Mouse (Mus musculus) urinary bladder, postnatal 0 days (tissue): ENCODE results near the gene Sgo2a. TPM values are rescaled to one million over a fixed set of nuclear protein-coding genes. Genes with fewer than 3 reads are reported as not detected.

Source experiments
- polyA plus RNA-seq: library from polyadenylated mRNA; unstranded; fragments of >200 nt; fragmentation: Nextera tagmentation; extraction: Ambion mirVana; gene quantifications from 2 replicates; pipeline ENCODE4 v1.2.1, GENCODE M21; 2015

Sgo2a gene
- 3.0 and 4.9 TPM in 2 replicates for polyA plus RNA-seq

DNA sequence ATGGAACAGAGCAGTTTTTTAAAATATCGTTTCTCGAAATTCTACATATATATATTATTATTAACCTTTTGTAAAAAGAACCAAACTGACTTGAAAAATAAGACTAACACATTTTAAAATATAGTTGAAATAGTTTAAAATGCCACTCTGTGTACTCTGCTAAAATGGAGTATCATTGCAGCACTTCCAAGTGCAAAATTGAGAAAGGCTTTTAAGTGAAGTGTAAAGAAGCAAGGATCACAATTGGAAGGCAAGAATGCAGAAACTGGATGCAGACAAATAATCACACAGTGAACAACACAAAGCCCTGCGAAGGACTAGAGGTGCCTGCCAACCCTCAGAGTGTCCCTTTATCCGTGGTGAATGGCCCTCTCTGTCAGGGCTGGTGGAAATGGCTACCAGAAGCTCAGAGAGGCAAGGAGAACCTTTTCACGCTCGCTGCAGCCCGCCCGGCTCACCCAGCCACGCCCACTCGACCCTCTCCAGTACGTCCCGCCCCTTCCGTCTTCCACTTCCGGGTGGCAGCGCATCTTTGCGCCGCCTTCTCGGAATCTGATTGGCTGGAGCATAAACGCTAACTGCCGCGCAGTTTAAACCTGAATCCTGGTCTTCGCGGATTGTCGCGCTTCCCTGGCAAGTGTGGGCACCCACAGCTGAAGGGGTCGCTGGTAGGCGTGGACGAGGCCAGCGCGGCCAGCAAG is at the start of gene Sgo2a:
TSS of gene Sgo2a (plus strand) at position 540 of the 701 bp plus-strand sequence.

DNA sequence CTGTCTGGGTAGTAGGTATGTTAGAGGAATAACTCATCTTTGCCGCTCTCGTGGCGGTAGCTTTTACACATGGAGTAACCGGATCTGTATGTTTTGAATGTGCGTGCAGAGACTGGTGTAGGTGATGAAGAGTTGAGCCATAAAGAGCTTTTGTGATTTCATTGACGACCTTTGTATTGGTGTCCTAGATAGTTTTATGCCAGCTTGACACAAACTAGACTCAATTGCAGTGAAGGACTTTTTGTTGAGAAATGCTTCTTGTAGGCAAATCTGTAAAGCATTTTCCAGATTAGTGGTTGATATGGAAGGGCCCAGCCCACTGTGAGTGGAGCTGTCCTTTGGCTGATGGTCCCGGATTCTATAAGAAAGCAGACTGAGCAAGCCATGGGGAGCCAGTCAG is 23.1 kb downstream of the Sgo2a start, which contains the start of gene Kctd18:
TSS of gene Kctd18 (minus strand) at position 101 of the 400 bp plus-strand sequence.

DNA sequence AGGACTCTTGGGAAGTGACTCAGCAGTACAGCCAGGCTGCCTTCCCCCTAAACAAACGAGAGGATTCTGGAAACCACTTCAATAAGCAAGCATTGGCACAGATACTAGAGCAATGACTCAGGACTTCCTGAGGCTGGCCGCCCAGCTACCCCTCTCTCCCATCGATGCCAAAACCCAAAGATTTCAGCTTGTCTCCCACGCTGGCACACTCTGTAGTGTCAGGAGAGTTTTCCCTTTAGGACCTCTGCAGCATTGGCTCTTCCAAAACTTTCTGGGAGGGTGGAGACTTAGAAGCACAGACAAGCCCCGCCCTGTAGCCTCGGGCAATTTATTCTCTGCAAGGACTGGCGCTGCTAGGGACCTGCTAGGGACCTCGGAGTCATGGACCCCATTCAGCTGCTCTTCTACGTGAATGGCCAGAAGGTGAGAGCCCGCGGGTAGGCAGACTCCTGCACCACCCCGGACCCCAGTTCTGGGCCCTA is 33.9 kb downstream of the Sgo2a start, which contains the start of gene Aox1:
TSS of gene Aox1 (plus strand) at position 296 of the 482 bp plus-strand sequence.

Other genes starting within 250 kb of the Sgo2a start
- gene Spats2l, start 221.8 kb upstream of the Sgo2a start, polyA plus RNA-seq = 116 and 141 TPM in 2 replicates
- 8.8 and 10.2 TPM in 2 replicates for gene Kctd18, start 23.0 kb downstream of the Sgo2a start, polyA plus RNA-seq
- 1.5 TPM in 2 replicates for gene Aox1, start 34.0 kb downstream of the Sgo2a start, polyA plus RNA-seq
- 1.4 and 2.1 TPM in 2 replicates for gene Aox3, start 117.2 kb downstream of the Sgo2a start, polyA plus RNA-seq
- gene Aox4, start 214.4 kb downstream of the Sgo2a start, polyA plus RNA-seq = 0.02 and 0.07 TPM in 2 replicates